Mouse (Mus musculus) embryonic facial prominence, embryonic 10.5 days (tissue): ENCODE measurements around the gene Mta3. TPM values are rescaled to one million over a fixed set of nuclear protein-coding genes. Genes with fewer than 3 reads are reported as not detected.
"Not testable (repeated sequence)": the region's sequence is repeated elsewhere in the genome, so short reads cannot be mapped to it uniquely, and the experiment has no call there.

ENCODE experiments used
- DNase-seq: peaks from one replicate; pipeline ENCODE4 v3.0.0-alpha.2; 2017; ENCODE audit warnings: low spot score
- H3K27ac ChIP-seq: fragments of 300-500 bp; sonication (generic); replicated peaks from 2 replicates; pipeline ENCODE4 v1.5.1; 2016; ENCODE audit warnings: mild to moderate bottlenecking
- H3K27me3 ChIP-seq: fragments of 300-500 bp; sonication (generic); replicated peaks from 2 replicates; pipeline ENCODE4 v1.6.1; 2016; ENCODE audit warnings: low read depth, mild to moderate bottlenecking; ENCODE audit not compliant: poor library complexity, severe bottlenecking
- H3K36me3 ChIP-seq: fragments of 300-500 bp; sonication (generic); replicated peaks from 2 replicates; pipeline ENCODE4 v1.6.1; 2016; ENCODE audit warnings: mild to moderate bottlenecking, moderate library complexity
- H3K4me1 ChIP-seq: fragments of 300-500 bp; sonication (generic); 2 replicates; pipeline ENCODE4 v1.6.1; 2016
- H3K4me3 ChIP-seq: fragments of 300-500 bp; sonication (generic); 2 replicates; pipeline ENCODE4 v1.5.1; 2016; ENCODE audit warnings: mild to moderate bottlenecking, moderate library complexity
- H3K9me3 ChIP-seq: fragments of 300-500 bp; sonication (generic); 2 replicates; pipeline ENCODE4 v1.6.1; 2016; ENCODE audit warnings: mild to moderate bottlenecking
- WGBS: fragments of 180-500 bp; shearing (Covaris S2); methylation state at CpG from one replicate; pipeline ENCODE4 v1.1.7; 2016; 5-methylcytosine and 5-hydroxymethylcytosine counted together
- polyA plus RNA-seq: library from polyadenylated mRNA; unstranded; fragments of >200 nt; fragmentation: Nextera tagmentation; extraction: Ambion mirVana; gene quantifications from 2 replicates; pipeline ENCODE4 v1.2.1, GENCODE M21; 2016

Gene Mta3
- polyA plus RNA-seq, 1 experiment from 2014 or later, result 40.5 TPM

DNA sequence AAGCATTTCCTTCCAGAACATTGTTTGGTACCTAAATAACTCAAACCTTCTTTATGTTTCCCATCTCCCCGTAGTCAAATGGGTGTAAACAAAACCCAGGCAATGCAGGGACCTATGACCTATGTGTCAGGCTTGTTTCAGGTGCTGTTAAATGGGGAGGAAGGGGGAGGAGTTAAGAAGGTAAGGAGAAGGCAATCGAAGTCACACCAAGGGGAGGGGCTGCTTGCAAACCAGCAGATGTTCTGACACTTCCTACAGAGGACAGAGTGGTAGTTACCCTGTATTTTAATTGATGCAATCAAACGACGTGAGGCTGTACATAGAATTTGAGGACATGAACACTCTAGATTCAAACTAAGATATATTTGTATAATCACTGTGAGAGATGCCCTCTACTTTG, 142.5 kb downstream of the Mta3 start:
- Histone ChIP-seq H3K4me3 (no peak overlapping the region), H3K9me3 (no peaks in the 10 kb centered on the region)
- DNase-seq, result no peak

DNA sequence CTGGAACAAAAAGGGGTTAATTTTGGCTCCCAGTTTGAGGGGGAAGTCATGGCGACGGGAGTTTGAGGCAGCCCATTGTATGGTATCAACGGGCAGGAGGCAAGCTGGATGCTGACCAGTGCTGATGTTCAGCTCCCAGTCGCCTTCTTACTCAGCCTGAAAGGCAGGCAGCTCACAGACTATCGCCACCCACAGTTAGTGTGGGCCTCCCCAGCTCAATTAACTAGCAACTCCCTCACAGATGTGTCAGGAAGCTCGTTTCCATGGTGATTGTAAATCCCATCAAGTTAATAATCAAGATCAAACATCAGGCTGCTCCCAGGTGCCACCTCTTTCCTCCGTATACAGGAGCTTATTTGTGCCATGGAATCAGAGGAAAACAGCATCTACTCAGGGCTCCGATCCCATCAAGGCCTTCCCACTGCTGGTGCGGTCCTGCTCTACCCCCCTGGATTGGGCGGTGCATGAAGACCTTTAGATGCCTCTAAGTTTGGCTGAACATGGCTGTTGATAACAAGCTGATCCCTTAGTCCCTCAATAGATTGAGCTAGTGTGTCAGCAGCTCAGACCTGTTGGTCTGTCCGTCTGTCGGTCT, 143.2 kb downstream of the Mta3 start:
- H3K27me3 ChIP-seq, result no peaks in the 10 kb centered on the region
- peaks cover 25% of the 10 kb centered on the region for H3K4me1 ChIP-seq
- no peaks in the 10 kb centered on the region for H3K36me3 ChIP-seq
- no peak overlapping the region for H3K4me3 ChIP-seq
- DNase-seq, result no peak
- no peaks in the 10 kb centered on the region for H3K9me3 ChIP-seq
- 67% methylated on average over 12 of the region's 12 CpGs for WGBS
- H3K27ac ChIP-seq, result no peak overlapping the region

More for the DNA sequence above, 142.5 kb downstream of the Mta3 start:
- peaks cover 26% of the 10 kb centered on the region for H3K4me1 ChIP-seq
- H3K36me3 ChIP-seq, result no peaks in the 10 kb centered on the region
- no peak overlapping the region for H3K27ac ChIP-seq
- no peaks in the 10 kb centered on the region for H3K27me3 ChIP-seq
- 75% methylated on average over 4 of the region's 4 CpGs for WGBS

DNA sequence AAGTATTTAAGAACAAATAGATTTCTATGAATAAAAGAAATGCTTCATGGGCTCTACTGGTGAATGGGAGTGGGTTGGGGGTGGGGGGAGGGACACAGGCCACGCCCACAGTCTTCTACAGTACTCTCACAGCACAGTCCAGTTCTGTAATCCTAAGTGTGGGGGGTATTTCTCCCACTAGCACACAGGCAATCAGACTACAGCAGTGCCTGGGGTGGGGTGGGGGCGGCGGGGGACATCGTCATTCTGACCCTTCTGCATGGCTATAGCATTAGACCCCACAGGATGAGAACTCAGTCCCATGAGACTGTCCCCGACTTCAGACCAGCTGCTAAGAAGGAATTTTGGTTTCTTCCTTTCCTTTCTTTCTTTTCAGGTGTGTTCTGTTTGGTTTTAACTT, 143.8 kb downstream of the Mta3 start:
- no peak for DNase-seq
- H3K4me1 ChIP-seq, result peaks cover 30% of the 10 kb centered on the region
- 76% methylated on average over 5 of the region's 5 CpGs for WGBS

DNA sequence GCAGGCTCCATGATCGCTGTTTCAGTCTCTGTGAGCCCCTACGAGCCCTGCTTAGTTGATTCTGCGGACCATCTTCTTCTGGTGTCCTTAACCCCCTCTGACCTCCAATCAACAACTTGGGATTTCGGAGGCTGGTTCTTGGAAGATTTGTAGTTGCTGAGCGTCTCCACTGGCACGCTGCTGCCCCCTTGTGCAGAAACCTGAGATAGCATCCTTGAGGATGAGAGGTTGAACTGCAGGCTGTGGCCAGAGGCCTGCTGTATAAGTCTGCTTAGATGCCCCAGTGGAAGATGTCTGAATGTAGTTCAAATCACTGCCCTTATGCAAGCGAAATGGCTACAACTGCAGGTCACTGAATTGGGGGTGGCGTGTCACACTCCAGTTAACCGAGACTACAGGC, 144.5 kb downstream of the Mta3 start:
- peaks cover 30% of the 10 kb centered on the region for H3K4me1 ChIP-seq
- 15% methylated on average over 9 of the region's 9 CpGs for WGBS
- peak overlapping the region; percentile 35; the same call in 1 of the 2 replicates for H3K4me3 ChIP-seq
- H3K9me3 ChIP-seq, result no peaks in the 10 kb centered on the region
- DNase-seq, result peak; percentile 89
- no peak overlapping the region for H3K27ac ChIP-seq
- H3K27me3 ChIP-seq, result no peaks in the 10 kb centered on the region
- no peaks in the 10 kb centered on the region for H3K36me3 ChIP-seq

More for the DNA sequence above, 143.8 kb downstream of the Mta3 start:
- no peaks in the 10 kb centered on the region for H3K36me3 ChIP-seq
- no peak overlapping the region for H3K27ac ChIP-seq
- no peaks in the 10 kb centered on the region for H3K9me3 ChIP-seq
- no peaks in the 10 kb centered on the region for H3K27me3 ChIP-seq
- H3K4me3 ChIP-seq, result no peak overlapping the region

DNA sequence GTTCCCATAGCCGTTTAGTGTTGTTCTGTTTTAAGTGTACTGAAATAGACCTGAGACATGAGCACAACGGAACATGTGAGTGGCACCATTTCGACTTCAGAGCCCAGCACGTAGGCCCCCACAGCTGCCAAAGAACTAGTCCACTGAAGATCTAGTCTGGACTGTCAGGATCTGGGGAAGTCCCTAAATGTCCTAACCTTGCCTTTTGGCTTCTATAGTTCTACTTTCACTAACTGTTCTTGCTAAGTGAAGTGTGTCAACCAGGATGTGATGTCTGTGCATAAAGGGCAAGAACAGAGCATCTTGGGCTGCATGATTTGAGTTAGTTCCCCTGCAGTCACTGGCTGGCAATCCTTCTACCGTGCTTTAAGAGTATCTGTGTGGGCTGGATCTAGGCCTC, 144.9 kb downstream of the Mta3 start:
- Histone ChIP-seq H3K4me3 (no peak overlapping the region), H3K27ac (no peak overlapping the region), H3K9me3 (no peaks in the 10 kb centered on the region), H3K27me3 (no peaks in the 10 kb centered on the region), H3K36me3 (no peaks in the 10 kb centered on the region), H3K4me1 (peaks cover 30% of the 10 kb centered on the region)
- 83% methylated on average over 5 of the region's 5 CpGs for WGBS
- no peak for DNase-seq

DNA sequence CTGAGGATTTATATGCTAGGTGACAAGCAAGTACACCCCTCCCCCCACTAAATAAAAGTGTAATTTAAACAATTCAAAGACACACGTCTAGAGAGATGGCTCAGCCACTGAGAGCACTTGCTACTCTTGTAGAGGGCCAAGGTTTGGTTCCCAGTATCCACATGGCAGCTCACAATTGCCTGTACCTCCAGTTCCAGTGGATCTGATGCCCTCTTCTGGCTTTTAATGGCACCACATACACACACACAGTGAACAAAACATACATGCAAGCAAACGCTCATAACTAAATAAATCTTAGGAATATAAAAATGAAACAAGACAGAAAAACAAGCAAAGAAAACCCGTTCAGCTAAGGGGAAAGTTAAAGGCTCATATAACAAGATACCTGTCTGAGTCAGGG, 147.9 kb downstream of the Mta3 start:
- Histone ChIP-seq H3K4me1 (peaks cover 22% of the 10 kb centered on the region), H3K27me3 (0 out of 2 replicates have a peak, but pooled peaks cover 4% of the 10 kb centered on the region), H3K36me3 (no peaks in the 10 kb centered on the region), H3K4me3 (no peak overlapping the region), H3K27ac (no peak overlapping the region), H3K9me3 (no peaks in the 10 kb centered on the region)
- no peak for DNase-seq
- WGBS, result 51% methylated on average over 3 of the region's 3 CpGs

DNA sequence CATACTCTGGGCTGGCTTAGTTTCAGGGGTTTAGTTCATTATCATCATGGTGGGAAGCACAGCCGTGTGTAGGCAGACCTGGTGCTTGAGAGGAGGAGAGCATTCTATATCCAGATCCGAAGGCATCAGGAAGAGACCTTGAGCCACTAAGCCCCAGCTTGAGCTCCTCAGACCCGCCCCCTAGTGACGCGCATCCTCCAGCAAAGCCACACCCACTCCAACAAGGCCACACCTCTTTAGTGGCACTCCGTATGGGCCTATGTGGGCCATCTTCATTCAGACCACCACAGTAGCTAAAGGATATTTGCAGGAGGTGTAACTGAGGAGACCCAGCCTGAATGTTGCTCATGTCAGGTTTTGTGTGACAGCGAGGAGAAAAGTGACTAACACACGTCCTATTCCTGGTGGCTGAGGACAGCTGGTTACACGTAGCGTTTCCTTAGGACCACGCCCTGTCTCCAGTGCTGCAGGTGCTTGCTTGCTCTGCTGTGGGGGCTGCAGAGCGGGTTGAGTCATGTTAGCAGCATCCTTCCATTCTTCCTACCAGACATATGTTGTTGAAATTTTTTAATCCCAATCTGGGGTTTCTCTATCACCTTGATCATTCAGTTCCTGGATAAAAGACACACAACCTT, 148.4 kb downstream of the Mta3 start:
- Histone ChIP-seq H3K27me3 (0 out of 2 replicates have a peak, but pooled peaks cover 4% of the 10 kb centered on the region), H3K27ac (no peak overlapping the region), H3K9me3 (no peaks in the 10 kb centered on the region), H3K36me3 (no peaks in the 10 kb centered on the region), H3K4me1 (peaks cover 16% of the 10 kb centered on the region), H3K4me3 (no peak overlapping the region)
- 45% methylated on average over 12 of the region's 12 CpGs for WGBS
- peak; percentile 49 for DNase-seq

DNA sequence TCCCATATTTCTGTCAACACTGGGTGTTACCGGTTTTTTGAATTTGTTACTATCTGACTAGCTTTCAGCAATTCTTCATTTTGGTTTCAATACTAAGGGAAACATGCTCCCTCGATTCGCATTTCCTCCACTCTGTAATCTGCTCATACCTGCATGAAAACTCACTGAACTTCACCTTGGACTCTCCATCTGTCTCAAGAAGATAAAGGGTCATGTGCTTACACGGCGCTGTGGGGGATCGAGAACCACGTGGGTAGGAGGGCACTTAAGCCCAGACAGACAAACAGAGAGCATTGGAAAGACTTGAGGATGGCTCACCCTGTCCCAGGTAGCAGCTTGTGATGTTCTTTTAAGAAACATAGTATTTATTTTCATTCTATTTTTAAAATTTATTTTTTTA, 152.4 kb downstream of the Mta3 start:
- H3K27ac ChIP-seq, result no peak overlapping the region
- no peak for DNase-seq
- peaks cover 13% of the 10 kb centered on the region for H3K27me3 ChIP-seq
- no peaks in the 10 kb centered on the region for H3K36me3 ChIP-seq
- H3K9me3 ChIP-seq, result no peaks in the 10 kb centered on the region
- H3K4me1 ChIP-seq, result peaks cover 17% of the 10 kb centered on the region
- H3K4me3 ChIP-seq, result no peak overlapping the region
- 89% methylated on average over 7 of the region's 7 CpGs for WGBS

DNA sequence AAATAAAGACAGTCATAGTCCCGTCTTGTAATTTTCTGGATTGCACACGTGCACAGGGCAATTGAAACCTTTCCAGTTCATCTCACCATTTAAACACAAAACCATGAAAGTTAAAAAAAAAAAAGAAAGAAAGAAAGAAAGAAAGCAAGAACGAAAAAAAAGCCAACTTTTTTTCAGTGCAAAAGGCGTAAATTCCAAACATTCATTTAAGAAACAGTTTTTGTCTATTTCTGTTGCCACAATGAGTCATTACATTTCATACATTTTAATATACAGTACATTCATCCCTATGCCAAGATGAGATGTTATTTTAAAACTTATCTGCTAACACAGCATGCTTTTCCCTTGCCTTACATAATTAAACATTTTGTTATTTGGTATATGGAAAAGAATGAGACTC, 153.7 kb downstream of the Mta3 start:
- Histone ChIP-seq H3K4me1 (peaks cover 10% of the 10 kb centered on the region), H3K9me3 (no peaks in the 10 kb centered on the region), H3K4me3 (no peak overlapping the region), H3K27ac (no peak overlapping the region), H3K27me3 (peaks cover 23% of the 10 kb centered on the region), H3K36me3 (no peaks in the 10 kb centered on the region)
- no peak for DNase-seq
- 92% methylated on average over 4 of the region's 4 CpGs for WGBS

DNA sequence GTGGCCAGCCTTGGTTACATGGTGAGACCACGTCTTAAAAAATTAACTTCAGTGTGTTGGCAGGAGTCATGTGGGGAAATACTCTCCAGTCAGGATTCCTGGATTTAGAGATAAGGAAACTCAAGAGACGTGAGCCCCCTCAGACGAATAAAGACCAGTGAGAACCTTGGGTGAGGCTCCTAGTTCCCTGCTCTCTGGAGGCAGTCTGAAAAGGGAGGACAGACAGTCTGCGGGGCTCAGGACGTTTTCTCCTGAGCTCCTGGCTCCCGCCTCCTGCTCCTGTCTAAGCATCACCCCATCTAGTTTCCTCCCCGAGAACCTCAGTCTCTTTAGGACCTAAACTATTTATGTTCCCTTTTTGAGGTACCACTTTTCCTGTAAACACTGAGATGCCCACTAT, 154.3 kb downstream of the Mta3 start:
- 88% methylated on average over 7 of the region's 7 CpGs for WGBS
- H3K27ac ChIP-seq, result no peak overlapping the region
- peaks cover 27% of the 10 kb centered on the region for H3K27me3 ChIP-seq
- peaks cover 10% of the 10 kb centered on the region for H3K4me1 ChIP-seq
- H3K36me3 ChIP-seq, result no peaks in the 10 kb centered on the region
- DNase-seq, result no peak
- H3K9me3 ChIP-seq, result no peaks in the 10 kb centered on the region
- no peak overlapping the region for H3K4me3 ChIP-seq

DNA sequence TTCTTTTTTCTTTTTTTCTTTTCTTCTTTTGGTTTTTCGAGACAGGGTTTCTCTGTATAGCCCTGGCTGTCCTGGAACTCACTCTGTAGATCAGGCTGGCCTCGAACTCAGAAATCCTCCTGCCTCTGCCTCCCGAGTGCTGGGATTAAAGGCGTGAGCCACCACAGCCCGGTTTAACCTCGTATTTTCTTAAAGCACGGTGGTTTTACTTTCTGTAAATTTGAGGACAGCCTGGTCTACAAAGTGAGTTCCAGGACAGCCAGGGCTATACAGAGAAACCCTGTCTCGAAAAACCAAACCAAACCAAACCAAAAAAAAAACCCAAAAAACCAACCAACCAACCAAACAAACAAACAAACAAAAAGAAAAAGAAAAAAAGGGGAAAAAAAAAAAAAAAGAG, 155.0 kb downstream of the Mta3 start:
- DNase-seq, H3K27ac ChIP-seq, H3K36me3 ChIP-seq, H3K9me3 ChIP-seq: not testable (repeated sequence)
- Histone ChIP-seq H3K4me3 (peak overlapping the region; percentile 82), H3K4me1 (peaks cover 12% of the 10 kb centered on the region), H3K27me3 (peaks cover 27% of the 10 kb centered on the region)
- WGBS, result 65% methylated on average over 8 of the region's 8 CpGs

DNA sequence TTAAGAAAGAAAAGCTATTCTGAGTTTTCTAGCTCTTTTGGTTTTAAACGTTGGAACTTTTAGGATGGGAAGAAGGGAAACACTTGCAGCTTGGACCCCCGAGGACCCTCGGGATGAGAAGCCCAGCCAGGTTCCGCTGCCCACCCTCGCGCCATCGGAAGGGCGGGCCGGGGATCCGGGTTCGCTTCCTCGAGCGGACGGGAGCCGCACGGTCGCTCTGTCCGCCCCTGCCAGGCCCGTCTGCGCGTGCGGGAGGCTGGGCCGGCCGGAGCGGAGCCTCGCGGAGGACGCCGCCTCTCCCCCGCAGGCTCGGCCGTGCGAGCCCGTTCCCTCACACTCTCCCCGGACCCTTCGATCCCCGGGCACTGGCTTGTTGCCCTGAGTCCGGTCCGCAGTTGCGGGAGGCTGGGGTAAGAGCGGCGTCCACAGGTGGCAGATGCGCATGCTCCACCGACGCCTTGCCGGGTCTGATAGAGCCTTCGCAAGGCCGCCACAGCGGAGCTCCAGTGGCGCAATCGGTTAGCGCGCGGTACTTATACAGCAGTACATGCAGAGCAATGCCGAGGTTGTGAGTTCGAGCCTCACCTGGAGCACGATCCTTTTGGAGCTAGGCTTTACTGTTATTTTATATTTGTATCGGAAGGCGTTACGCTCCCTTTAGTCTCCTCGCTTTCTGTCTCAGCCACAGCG, 155.6 kb downstream of the Mta3 start:
- no peaks in the 10 kb centered on the region for H3K36me3 ChIP-seq
- H3K27me3 ChIP-seq, result peaks cover 27% of the 10 kb centered on the region
- peak overlapping the region; percentile 94 for H3K27ac ChIP-seq
- under 1% methylated on average over 62 of the region's 62 CpGs for WGBS
- peaks cover 12% of the 10 kb centered on the region for H3K4me1 ChIP-seq
- H3K4me3 ChIP-seq, result peak overlapping the region; percentile 82
- no peaks in the 10 kb centered on the region for H3K9me3 ChIP-seq
- DNase-seq, result peak; percentile 98
